Mouse (Mus musculus) bone marrow, adult 2 months (tissue): ENCODE measurements at regions not wholly inside any gene's neighbourhood (a gene's known extent, or its start where the extent isn't known, plus 50 kb on each side); places are given as distances from the start of the nearest gene placed in this dataset.

Experiments
- CTCF ChIP-seq: fragments of 200-500 bp; IDR thresholded peaks from 2 replicates; pipeline ENCODE4 v1.5.1; 2011; ENCODE audit warnings: low read length, control low read depth; ENCODE audit not compliant: control insufficient read depth, insufficient read depth
- POLR2A ChIP-seq: fragments of 200-500 bp; IDR thresholded peaks from 2 replicates; pipeline ENCODE4 v1.6.1; 2011; ENCODE audit warnings: low read depth, mild to moderate bottlenecking, control low read depth, low read length, borderline replicate concordance; ENCODE audit not compliant: control insufficient read depth

DNA sequence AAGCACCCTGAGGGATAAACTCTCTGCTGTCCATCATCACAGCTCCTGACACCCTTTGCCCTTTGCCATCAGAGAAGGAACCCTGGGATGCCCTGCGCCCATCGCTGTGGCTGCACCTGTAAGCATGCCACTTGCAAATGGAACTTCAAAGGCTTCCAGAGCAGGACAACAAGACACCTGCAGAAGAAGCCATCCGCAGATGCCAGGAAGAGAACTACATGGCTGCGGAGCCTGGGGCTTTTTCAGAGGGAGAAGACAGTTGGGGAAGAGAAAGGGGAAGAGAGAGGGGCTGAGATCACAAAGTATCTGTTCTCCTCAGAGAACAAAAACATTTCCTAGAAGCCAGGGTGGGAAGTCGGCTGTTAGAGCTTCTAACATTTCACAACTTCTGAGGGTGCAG is 365.2 kb upstream of the Runx1 start:
- TF ChIP-seq POLR2A (no peak), CTCF (no peak)
